ENCODE assay signal across 9 mouse cellular contexts in the genomic region with DNA sequence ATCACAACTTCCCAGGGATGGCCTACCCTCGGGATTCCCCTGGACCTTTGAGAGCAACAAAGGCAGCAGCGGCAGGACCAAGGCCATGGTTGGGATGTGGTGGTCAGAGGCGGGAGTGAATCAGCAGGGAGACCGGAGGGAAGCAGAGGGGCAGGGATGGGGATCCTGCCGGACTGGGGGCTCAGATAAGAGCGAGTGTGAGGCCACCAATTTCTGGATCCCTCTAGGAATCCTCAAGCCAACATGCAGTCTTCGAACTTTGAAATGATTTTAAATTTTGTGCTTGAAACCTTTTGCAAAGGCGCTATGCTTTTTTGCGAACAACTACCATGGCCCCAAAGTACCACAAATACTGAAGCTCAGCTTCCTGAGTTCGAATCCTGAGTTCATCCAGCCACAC. TPM values are rescaled to one million over a fixed set of nuclear protein-coding genes. Genes with fewer than 3 reads are reported as not detected.
A peak's percentile ranks its signal among the peaks of the same experiment; 100 is the strongest.
DNase-seq lines count a peak whose midpoint lies in the region; ATAC-seq lines count a peak whose summit lies in the region.
"Had no signal": no experiment of that assay in that cellular context is flagged by ENCODE, and none has a peak within 500 bp of the region (broad histone marks: within the 10 kb centered on the region; RNA-seq: fewer than 3 reads in every experiment).

TSS of gene Mpig6b (minus strand) at position 101 of the 400 bp plus-strand sequence.

- no peak for ATAC-seq in kidney, embryonic 15.5 days (replicated peaks; ENCODE audit: low FRiP score)
- no peak for ATAC-seq in embryonic facial prominence, embryonic 12.5 days (ENCODE audit: insufficient number of reproducible peaks, insufficient read depth, low FRiP score, low TSS enrichment)
- ATAC-seq in intestine, embryonic 14.5 days (replicated peaks; ENCODE audit: low FRiP score, low TSS enrichment, low read depth) = no peak
- no peak for ATAC-seq in midbrain, embryonic 16.5 days
- ATAC-seq in erythroid progenitor cell, adult 5-6 weeks (replicated peaks; ENCODE audit: low FRiP score, poor library complexity, severe bottlenecking) = no peak
- ATAC-seq: Patski had no signal

- H3K4me3 ChIP-seq in kidney, embryonic 15.5 days (replicated peaks) = peak within 1 kb of the TSS; percentile 37
- peak within 1 kb of the TSS; percentile 33 for H3K4me3 ChIP-seq in embryonic facial prominence, embryonic 12.5 days
- H3K4me3 ChIP-seq in intestine, embryonic 14.5 days (ENCODE audit: low read depth, low read length) = peak within 1 kb of the TSS; percentile 25
- peak within 1 kb of the TSS; percentile 18 for H3K4me3 ChIP-seq in midbrain, embryonic 16.5 days (ENCODE audit: low read depth, low read length)

- H3K4me1 ChIP-seq in kidney, embryonic 15.5 days = peaks cover 38% of the 10 kb centered on the region
- peaks cover 18% of the 10 kb centered on the region for H3K4me1 ChIP-seq in embryonic facial prominence, embryonic 12.5 days
- peaks cover 17% of the 10 kb centered on the region; the same call in 1 of the 2 replicates for H3K4me1 ChIP-seq in intestine, embryonic 14.5 days (replicated peaks; ENCODE audit: control insufficient read depth, insufficient read depth, low read length)
- peaks cover 6% of the 10 kb centered on the region for H3K4me1 ChIP-seq in midbrain, embryonic 16.5 days (ENCODE audit: control insufficient read depth, insufficient read depth, low read length)

- DNase-seq in kidney, postnatal 10 days = no peak
- DNase-seq in intestine, embryonic 14.5 days (ENCODE audit: low spot score) = no peak
- DNase-seq in thymus, postnatal 0 days (ENCODE audit: low spot score) = no peak
- no peak for DNase-seq in yolk sac, embryonic 10.5 days (ENCODE audit: low spot score)

- H3K4me2 ChIP-seq in kidney, embryonic 15.5 days = peak within 1 kb of the TSS; percentile 76
- peak within 1 kb of the TSS; percentile 55 for H3K4me2 ChIP-seq in embryonic facial prominence, embryonic 12.5 days (replicated peaks)
- peak within 1 kb of the TSS; percentile 71 for H3K4me2 ChIP-seq in intestine, embryonic 14.5 days (ENCODE audit: low read length)
- H3K4me2 ChIP-seq in midbrain, embryonic 16.5 days (ENCODE audit: low read length) = peak within 1 kb of the TSS; percentile 52

- peaks cover 25% of the 10 kb centered on the region for H3K36me3 ChIP-seq in kidney, embryonic 15.5 days
- peaks cover 25% of the 10 kb centered on the region for H3K36me3 ChIP-seq in embryonic facial prominence, embryonic 12.5 days
- peaks cover 12% of the 10 kb centered on the region for H3K36me3 ChIP-seq in intestine, embryonic 14.5 days (ENCODE audit: control insufficient read depth, insufficient read depth, low read length)
- peaks cover 5% of the 10 kb centered on the region; the same call in 1 of the 2 replicates for H3K36me3 ChIP-seq in midbrain, embryonic 16.5 days (ENCODE audit: control insufficient read depth, insufficient read depth, low read length)

- 51% methylated on average over 10 of the region's 10 CpGs for WGBS in kidney, embryonic 15.5 days
- 46% methylated on average over 10 of the region's 10 CpGs for WGBS in embryonic facial prominence, embryonic 12.5 days
- WGBS in intestine, embryonic 14.5 days = 53% methylated on average over 10 of the region's 10 CpGs
- 49% methylated on average over 10 of the region's 10 CpGs for WGBS in midbrain, embryonic 16.5 days

- H3K9ac ChIP-seq in kidney, embryonic 15.5 days = peak within 1 kb of the TSS; percentile 40
- H3K9ac ChIP-seq in embryonic facial prominence, embryonic 12.5 days = peak within 1 kb of the TSS; percentile 1; the same call in 1 of the 2 replicates
- H3K9ac ChIP-seq in intestine, embryonic 14.5 days (ENCODE audit: low read length) = peak within 1 kb of the TSS; percentile 31
- peak within 1 kb of the TSS; percentile 36; the same call in 1 of the 2 replicates for H3K9ac ChIP-seq in midbrain, embryonic 16.5 days (ENCODE audit: low read depth, low read length)

- H3K9me3 ChIP-seq in kidney, embryonic 15.5 days (replicated peaks) = no peaks in the 10 kb centered on the region
- H3K9me3 ChIP-seq in embryonic facial prominence, embryonic 12.5 days = no peaks in the 10 kb centered on the region
- H3K9me3 ChIP-seq in intestine, embryonic 14.5 days (ENCODE audit: control insufficient read depth, low read length) = no peaks in the 10 kb centered on the region
- no peaks in the 10 kb centered on the region for H3K9me3 ChIP-seq in midbrain, embryonic 16.5 days (replicated peaks; ENCODE audit: control insufficient read depth, low read length, poor library complexity, severe bottlenecking)

- peak within 1 kb of the TSS; percentile 78 for H3K27ac ChIP-seq in kidney, embryonic 15.5 days
- H3K27ac ChIP-seq in embryonic facial prominence, embryonic 12.5 days = no peak within 1 kb of the TSS
- 0 out of 2 replicates have a peak within 1 kb of the TSS, but pooled peaks have one; percentile 29 for H3K27ac ChIP-seq in intestine, embryonic 14.5 days (ENCODE audit: low read depth)
- H3K27ac ChIP-seq in midbrain, embryonic 16.5 days (ENCODE audit: low read length) = no peak within 1 kb of the TSS

- peaks cover 22% of the 10 kb centered on the region for H3K27me3 ChIP-seq in kidney, embryonic 15.5 days
- H3K27me3 ChIP-seq in embryonic facial prominence, embryonic 12.5 days = peaks cover 55% of the 10 kb centered on the region
- peaks cover 9% of the 10 kb centered on the region; the same call in 1 of the 2 replicates for H3K27me3 ChIP-seq in intestine, embryonic 14.5 days (replicated peaks; ENCODE audit: control insufficient read depth, insufficient read depth, low read length)
- H3K27me3 ChIP-seq in midbrain, embryonic 16.5 days (ENCODE audit: control insufficient read depth, insufficient read depth, low read depth, low read length) = peaks cover 28% of the 10 kb centered on the region
- H3K27me3 ChIP-seq: Patski had no signal

RNA-seq across cellular contexts. Expression of gene Mpig6b, which starts in this region (rescaled TPM):
- polyA plus RNA-seq in kidney, embryonic 15.5 days (2015; fragmentation: Nextera tagmentation; extraction: Ambion mirVana) = 0.41 and 0.52 TPM in 2 replicates
- polyA plus RNA-seq in embryonic facial prominence, embryonic 12.5 days (2016; fragmentation: Nextera tagmentation; extraction: Ambion mirVana) = 0.61 and 0.99 TPM in 2 replicates
- polyA plus RNA-seq in intestine, embryonic 14.5 days (2014; fragmentation: Nextera tagmentation; extraction: Ambion mirVana) = 0.55 and 0.81 TPM in 2 replicates
- 0.12 and 0.15 TPM in 2 replicates for polyA plus RNA-seq in midbrain, embryonic 16.5 days (2015; fragmentation: Nextera tagmentation; extraction: Ambion mirVana)
- polyA plus RNA-seq in thymus, postnatal 0 days (2015; fragmentation: Nextera tagmentation; extraction: Ambion mirVana) = 0.06 and 0.08 TPM in 2 replicates
- total RNA-seq in erythroid progenitor cell, adult 5-6 weeks (2015; ENCODE audit: low replicate concordance) = 1.1 TPM in 1 of 2 replicates, not detected in the other
- total RNA-seq in erythroid progenitor cell, adult 5-6 weeks (2017; ENCODE audit: low replicate concordance) = not detected in 2 replicates
- polyA plus RNA-seq: Patski had no signal

Comparison
In these comparisons a context has a peak if more than half of its experiments do, and no peak if none do; other contexts are left out.
1. H3K27ac ChIP-seq: peak in kidney, embryonic 15.5 days (single experiment) and intestine, embryonic 14.5 days (single experiment); none in embryonic facial prominence, embryonic 12.5 days (single experiment) and midbrain, embryonic 16.5 days (single experiment).
2. Peak in every context shown above with its lines, with median percentiles within 50 percentile points of each other: H3K4me2 ChIP-seq, H3K4me3 ChIP-seq and H3K9ac ChIP-seq.